Mouse (Mus musculus) hindbrain, postnatal 0 days (tissue): ENCODE data around the gene Rpl3. TPM values are rescaled to one million over a fixed set of nuclear protein-coding genes. Genes with fewer than 3 reads are reported as not detected.

Experiments
- ATAC-seq: fragments of 200-750 bp; cut with Nextera tagmentation; 2 replicates; pipeline ENCODE4 v1.8.0; 2017; ENCODE audit warnings: mild to moderate bottlenecking, moderate TSS enrichment, moderate library complexity
- DNase-seq: peaks from one replicate; pipeline ENCODE4 v3.0.0-alpha.2; 2015; ENCODE audit warnings: low spot score
- H3K27ac ChIP-seq: fragments of 300-500 bp; sonication (generic); 2 replicates; pipeline ENCODE4 v1.5.1; 2014; ENCODE audit warnings: mild to moderate bottlenecking
- H3K27me3 ChIP-seq: fragments of 300-500 bp; sonication (generic); 2 replicates; pipeline ENCODE4 v1.6.1; 2014; ENCODE audit warnings: low read length, mixed read lengths; ENCODE audit not compliant: insufficient read depth
- H3K36me3 ChIP-seq: fragments of 300-500 bp; sonication (generic); 2 replicates; pipeline ENCODE4 v1.6.1; 2014; ENCODE audit warnings: low read length, mixed read lengths; ENCODE audit not compliant: insufficient read depth
- H3K4me1 ChIP-seq: fragments of 300-500 bp; sonication (generic); 2 replicates; pipeline ENCODE4 v1.6.1; 2014; ENCODE audit warnings: antibody characterized with exemption, low read length, mixed read lengths; ENCODE audit not compliant: insufficient read depth
- H3K4me2 ChIP-seq: fragments of 300-500 bp; sonication (generic); 2 replicates; pipeline ENCODE4 v1.6.1; 2014; ENCODE audit warnings: low read depth, mild to moderate bottlenecking, low read length, moderate library complexity, mixed read lengths
- H3K4me3 ChIP-seq: fragments of 300-500 bp; sonication (generic); 2 replicates; pipeline ENCODE4 v1.5.1; 2014; ENCODE audit warnings: low read length
- H3K9ac ChIP-seq: fragments of 300-500 bp; sonication (generic); replicated peaks from 2 replicates; pipeline ENCODE4 v1.6.1; 2014; ENCODE audit warnings: mild to moderate bottlenecking, low read length, moderate library complexity, mixed read lengths
- H3K9me3 ChIP-seq: fragments of 300-500 bp; sonication (generic); 2 replicates; pipeline ENCODE4 v1.6.1; 2016; ENCODE audit warnings: low read length, mixed read lengths
- CTCF ChIP-seq: IDR thresholded peaks from 2 replicates; pipeline ENCODE4 v1.5.1; 2016; ENCODE audit warnings: antibody characterized with exemption, control low read depth, low read depth
- WGBS: fragments of 180-500 bp; shearing (Covaris S2); extraction: QIAGEN DNeasy Blood & Tissue Kit; methylation state at CpG from one replicate; pipeline ENCODE4 v1.1.7; 2014; 5-methylcytosine and 5-hydroxymethylcytosine counted together
- polyA plus RNA-seq: library from polyadenylated mRNA; unstranded; fragments of >200 nt; fragmentation: Nextera tagmentation; extraction: Ambion mirVana; gene quantifications from 2 replicates; pipeline ENCODE4 v1.2.1, GENCODE M21; 2015
- total RNA-seq: library from RNA; depleted of rRNA; stranded (reverse); fragments of >200 nt; gene quantifications from 2 replicates; pipeline ENCODE4 v1.2.3, GENCODE M21; 2014

Gene Rpl3
- total and polyA plus RNA-seq, 2 experiments from 2014 or later: 527 to 599 TPM

- H3K4me2 ChIP-seq: peak overlapping the region; percentile 34
Observed at GRCm38 (mm10) chr15:80096946-80097881, 5.5 kb upstream of the Rpl3 start.

GRCm38 (mm10) chr15:80096406-80096805 lies 4.7 kb upstream of the Rpl3 start:
- Histone ChIP-seq H3K9me3 (no peaks in the 10 kb centered on the region), H3K36me3 (no peaks in the 10 kb centered on the region), H3K4me1 (peaks cover 20% of the 10 kb centered on the region), H3K4me2 (no peak overlapping the region), H3K27ac (no peak overlapping the region), H3K9ac (no peak overlapping the region), H3K4me3 (no peak overlapping the region), H3K27me3 (no peaks in the 10 kb centered on the region)
- ATAC-seq (no peak), DNase-seq (no peak)
- 46% methylated on average over 10 of the region's 10 CpGs for WGBS
- TF ChIP-seq CTCF: no peak

More at GRCm38 (mm10) chr15:80096946-80097881, 5.5 kb upstream of the Rpl3 start:
- Histone ChIP-seq H3K27me3 (no peaks in the 10 kb centered on the region), H3K36me3 (no peaks in the 10 kb centered on the region), H3K4me1 (peaks cover 20% of the 10 kb centered on the region), H3K9me3 (no peaks in the 10 kb centered on the region), H3K9ac (0 out of 2 replicates have a peak overlapping the region, but pooled peaks have one; percentile 10), H3K27ac (peak overlapping the region; percentile 5; the same call in 1 of the 2 replicates), H3K4me3 (no peak overlapping the region)
- ATAC-seq (peak; percentile 30; the same call in 1 of the 2 replicates), DNase-seq (peak; percentile 68)
- 30% methylated on average over 20 of the region's 20 CpGs for WGBS
- TF ChIP-seq CTCF: no peak

GRCm38 (mm10) chr15:80095596-80095995 lies 3.9 kb upstream of the Rpl3 start:
- H3K9ac ChIP-seq: no peak overlapping the region
- H3K4me2 ChIP-seq: no peak overlapping the region
- WGBS: 70% methylated on average over 1 of the region's 1 CpGs
- DNase-seq: no peak
- no peak for ATAC-seq
- peaks cover 20% of the 10 kb centered on the region for H3K4me1 ChIP-seq
- H3K4me3 ChIP-seq: no peak overlapping the region
- H3K27ac ChIP-seq: no peak overlapping the region
- TF ChIP-seq CTCF: no peak
- H3K36me3 ChIP-seq: no peaks in the 10 kb centered on the region
- H3K9me3 ChIP-seq: no peaks in the 10 kb centered on the region
- no peaks in the 10 kb centered on the region for H3K27me3 ChIP-seq

GRCm38 (mm10) chr15:80094201-80094600 lies 2.5 kb upstream of the Rpl3 start:
- H3K4me1 ChIP-seq: peaks cover 20% of the 10 kb centered on the region
- H3K9me3 ChIP-seq: no peaks in the 10 kb centered on the region
- TF ChIP-seq CTCF: no peak
- H3K9ac ChIP-seq: no peak overlapping the region
- no peak overlapping the region for H3K4me2 ChIP-seq
- no peaks in the 10 kb centered on the region for H3K36me3 ChIP-seq
- ATAC-seq: no peak
- H3K4me3 ChIP-seq: no peak overlapping the region
- 78% methylated on average over 13 of the region's 13 CpGs for WGBS
- H3K27ac ChIP-seq: no peak overlapping the region
- DNase-seq: no peak
- no peaks in the 10 kb centered on the region for H3K27me3 ChIP-seq

GRCm38 (mm10) chr15:80092599-80092998 lies 931 bp upstream of the Rpl3 start:
- peak; percentile 43 for DNase-seq
- Histone ChIP-seq H3K9ac (peak overlapping the region; percentile 65), H3K36me3 (no peaks in the 10 kb centered on the region), H3K27ac (peak overlapping the region; percentile 75), H3K4me1 (peaks cover 7% of the 10 kb centered on the region), H3K27me3 (no peaks in the 10 kb centered on the region), H3K4me3 (peak overlapping the region; percentile 65), H3K9me3 (no peaks in the 10 kb centered on the region), H3K4me2 (peak overlapping the region; percentile 74)
- no peak for TF ChIP-seq CTCF
- WGBS: 11% methylated on average over 8 of the region's 8 CpGs
- no peak for ATAC-seq

GRCm38 (mm10) chr15:80092041-80092441 lies 373 bp upstream of the Rpl3 start:
- H3K4me2 ChIP-seq: peak overlapping the region; percentile 74
- 13% methylated on average over 7 of the region's 7 CpGs for WGBS
- H3K4me1 ChIP-seq: peaks cover 3% of the 10 kb centered on the region; the same call in 1 of the 2 replicates
- H3K9ac ChIP-seq: peak overlapping the region; percentile 65
- no peaks in the 10 kb centered on the region for H3K27me3 ChIP-seq
- H3K9me3 ChIP-seq: no peaks in the 10 kb centered on the region
- H3K36me3 ChIP-seq: no peaks in the 10 kb centered on the region
- ATAC-seq (no peak), DNase-seq (no peak)
- TF ChIP-seq CTCF: no peak
- peak overlapping the region; percentile 65 for H3K4me3 ChIP-seq
- peak overlapping the region; percentile 75; the same call in 1 of the 2 replicates for H3K27ac ChIP-seq
